Mouse (Mus musculus): ENCODE measurements around the gene Nhsl2.
A peak's percentile ranks its signal among the peaks of the same experiment; 100 is the strongest.
"Not testable (repeated sequence)": the region's sequence is repeated elsewhere in the genome, so short reads cannot be mapped to it uniquely, and the experiment has no call there.

Gene Nhsl2

GRCm38 (mm10) chrX:101849281-101849821 is at the start of gene Nhsl2:
Nhsl2 (plus strand) TSS chrX:101849385.
- peak; percentile 24 for DNase-seq (ENCODE audit: low spot score)

- DNase-seq (ENCODE audit: low spot score), result no peak
Measured at GRCm38 (mm10) chrX:101805512-101805911, 43.7 kb upstream of the Nhsl2 start.

- DNase-seq (ENCODE audit: low spot score), result no peak
Measured at GRCm38 (mm10) chrX:101811750-101812149, 37.4 kb upstream of the Nhsl2 start.

DNA sequence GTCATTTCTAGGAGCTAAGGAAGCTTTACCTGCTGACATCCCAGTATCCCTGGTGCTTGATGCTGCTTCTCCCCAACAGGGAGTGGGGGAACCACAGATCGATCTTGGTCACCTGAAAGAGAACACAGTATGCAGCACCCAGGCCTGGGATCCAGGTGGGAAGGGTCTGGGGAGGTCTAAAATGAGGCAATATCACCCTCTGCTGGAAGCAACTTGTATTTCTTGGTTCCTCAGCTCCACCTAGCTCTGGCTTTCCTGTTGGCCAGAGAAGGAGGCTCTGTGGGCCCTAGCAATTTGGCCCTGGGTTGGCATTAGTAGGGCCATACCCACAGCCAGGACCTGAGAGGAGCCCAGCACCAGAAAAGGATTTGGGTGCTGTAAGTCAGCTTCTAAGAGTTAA is 30.0 kb upstream of the Nhsl2 start:
- peak; percentile 5 for DNase-seq (ENCODE audit: low spot score)

DNA sequence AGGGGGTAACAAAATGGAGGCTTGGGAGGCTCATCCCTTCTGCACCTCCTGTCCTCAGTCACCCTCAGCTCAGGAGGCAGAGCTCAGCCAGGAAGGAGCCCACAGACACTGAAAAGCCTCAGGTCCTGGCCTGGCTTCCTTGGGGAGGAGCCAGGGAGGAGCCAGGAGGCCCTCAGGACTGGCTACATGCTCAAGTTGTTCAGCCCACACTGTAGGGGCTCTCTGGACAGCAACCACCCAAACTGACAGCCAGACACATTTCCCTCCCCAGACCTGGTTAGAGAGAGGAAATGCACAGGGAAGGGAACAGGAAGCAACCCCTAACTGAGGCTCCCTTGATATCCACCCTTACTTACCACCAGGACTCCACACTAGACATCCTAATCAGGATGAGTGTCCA is 29.2 kb upstream of the Nhsl2 start:
- DNase-seq (ENCODE audit: low spot score), result not testable (repeated sequence)

- DNase-seq (ENCODE audit: low spot score), result no peak
Measured at GRCm38 (mm10) chrX:101847191-101847795, 1.9 kb upstream of the Nhsl2 start.

DNA sequence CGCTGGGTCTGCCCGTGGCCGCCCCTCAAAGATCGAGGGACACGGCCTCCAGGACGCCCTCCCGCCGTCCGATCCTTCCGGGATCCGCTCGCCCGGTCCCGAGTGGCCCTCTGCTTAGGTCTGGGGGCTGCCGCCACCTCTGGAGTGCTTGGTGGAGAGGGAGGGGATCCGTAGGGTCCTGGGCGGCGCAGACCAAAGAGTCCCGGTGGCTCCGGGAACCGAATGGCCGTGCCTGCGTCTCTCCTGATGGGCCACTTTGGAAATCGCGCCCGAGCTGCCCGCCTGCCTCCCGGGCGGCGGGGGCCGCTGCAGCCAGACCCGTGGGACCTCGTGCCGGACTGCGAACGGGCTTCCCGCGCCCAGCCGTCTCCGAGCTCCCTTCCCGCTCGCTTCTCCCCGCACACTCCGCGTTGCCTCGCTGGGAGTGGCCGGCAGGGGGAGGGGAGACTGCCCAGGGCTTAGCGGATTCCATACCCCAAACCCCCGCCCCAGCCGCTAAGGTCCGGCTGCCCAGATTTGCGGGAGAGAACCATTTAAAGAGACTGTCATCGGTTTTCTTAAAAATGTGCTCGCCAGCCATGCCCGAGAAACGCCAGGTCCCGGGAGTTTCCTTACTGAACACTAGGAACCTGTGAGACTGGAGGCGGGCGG is 841 bp downstream of the Nhsl2 start:
- DNase-seq (ENCODE audit: low spot score), result peak; percentile 11

DNA sequence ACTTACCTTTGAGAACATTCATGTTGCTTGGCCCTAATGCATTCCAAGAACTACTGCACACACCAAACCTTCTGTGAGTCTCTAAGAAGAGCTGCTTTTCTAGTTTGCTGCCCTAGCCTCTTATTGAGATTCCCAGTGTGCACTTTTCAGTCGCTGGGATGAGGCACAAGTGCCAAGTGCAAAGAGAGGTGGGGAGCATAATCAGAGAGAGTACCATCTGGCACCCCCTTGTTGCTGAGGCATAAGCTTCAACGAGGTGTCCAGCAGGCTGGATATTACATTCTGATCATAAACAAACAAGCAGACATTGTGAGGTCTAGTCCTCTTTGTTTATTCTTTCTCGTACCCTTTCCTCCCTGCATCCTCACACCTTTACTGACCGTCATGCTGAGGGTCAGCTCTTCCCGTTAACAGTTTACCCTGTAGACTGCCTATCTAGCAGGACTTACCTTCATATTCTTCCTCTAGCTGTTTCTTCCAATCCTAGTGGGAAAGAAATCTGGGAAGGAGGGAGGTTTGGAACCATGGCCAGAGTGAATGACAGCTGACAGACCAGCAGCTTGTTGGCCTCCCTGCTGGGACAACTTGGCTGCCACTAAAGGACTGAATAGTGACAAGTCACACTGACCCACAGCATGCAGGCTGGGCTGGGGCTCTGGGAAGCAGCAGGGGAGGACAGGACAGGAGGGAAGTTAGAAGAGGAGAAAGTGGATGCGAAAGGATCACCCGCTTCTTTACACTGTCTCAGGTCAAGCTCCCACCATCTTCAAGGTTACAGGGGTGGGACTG is 2.6 kb downstream of the Nhsl2 start:
- DNase-seq (ENCODE audit: low spot score), result no peak

DNA sequence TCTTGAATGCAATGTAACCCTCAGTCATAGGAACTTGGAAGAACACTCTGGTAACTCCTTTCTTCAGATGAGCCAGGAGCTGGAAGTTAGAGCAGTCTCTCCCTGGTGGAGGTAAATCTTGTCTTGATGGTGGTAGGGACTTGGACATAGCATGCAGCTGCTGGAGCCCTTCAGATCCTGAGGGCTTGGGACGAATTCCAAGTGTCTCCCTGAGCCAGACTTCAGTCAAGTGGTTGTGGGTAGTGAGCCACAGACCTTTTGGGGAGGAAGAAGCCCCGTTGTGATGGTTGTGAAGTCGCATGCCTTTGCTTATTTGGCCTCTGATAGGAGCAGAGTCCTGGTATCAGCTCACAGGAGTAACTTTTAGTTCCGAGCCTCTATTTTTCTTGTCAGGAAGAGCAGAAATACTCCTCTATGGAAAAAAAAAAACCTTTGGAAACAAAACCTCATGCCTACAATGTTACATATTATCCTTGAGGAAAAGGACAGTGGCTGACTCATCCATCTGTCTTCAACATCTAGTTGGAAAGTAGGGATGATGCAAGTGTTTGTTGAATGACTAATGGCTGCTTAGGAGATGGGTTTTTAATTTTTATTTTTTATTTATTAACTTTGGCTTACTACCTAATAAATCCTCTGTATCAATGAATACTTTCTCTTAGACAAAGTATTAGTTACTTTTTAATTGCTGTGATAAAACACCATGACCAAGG is 14.6 kb downstream of the Nhsl2 start:
- no peak for DNase-seq (ENCODE audit: low spot score)

GRCm38 (mm10) chrX:101864788-101865187 is 15.6 kb downstream of the Nhsl2 start:
- DNase-seq (ENCODE audit: low spot score), result no peak

- no peak for DNase-seq (ENCODE audit: low spot score)
Measured at GRCm38 (mm10) chrX:101874147-101874546, 25.0 kb downstream of the Nhsl2 start.

GRCm38 (mm10) chrX:101874901-101875300 is 25.7 kb downstream of the Nhsl2 start:
- DNase-seq (ENCODE audit: low spot score), result no peak

DNA sequence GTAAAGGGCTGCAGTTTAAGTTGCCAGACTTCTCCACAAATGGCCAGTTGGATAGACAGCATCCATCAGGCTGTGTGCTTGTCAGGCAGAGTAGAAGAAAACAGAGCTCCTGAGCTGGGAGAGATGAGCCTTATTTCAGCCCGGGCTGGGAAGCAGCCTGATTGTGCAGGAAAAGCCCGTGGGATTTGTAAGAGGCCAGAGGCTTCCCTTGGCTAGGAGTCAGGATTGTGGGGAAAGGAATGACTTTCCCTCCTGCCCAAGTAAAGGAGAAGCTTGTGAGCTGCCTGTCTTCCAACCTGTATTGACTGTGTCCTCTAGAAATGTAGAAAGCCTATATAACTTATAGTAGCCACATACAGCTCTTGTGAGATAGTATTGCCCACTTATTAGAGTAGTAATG is 27.0 kb downstream of the Nhsl2 start:
- no peak for DNase-seq (ENCODE audit: low spot score)

- no peak for DNase-seq (ENCODE audit: low spot score)
Measured at GRCm38 (mm10) chrX:101877840-101878239, 28.7 kb downstream of the Nhsl2 start.

DNA sequence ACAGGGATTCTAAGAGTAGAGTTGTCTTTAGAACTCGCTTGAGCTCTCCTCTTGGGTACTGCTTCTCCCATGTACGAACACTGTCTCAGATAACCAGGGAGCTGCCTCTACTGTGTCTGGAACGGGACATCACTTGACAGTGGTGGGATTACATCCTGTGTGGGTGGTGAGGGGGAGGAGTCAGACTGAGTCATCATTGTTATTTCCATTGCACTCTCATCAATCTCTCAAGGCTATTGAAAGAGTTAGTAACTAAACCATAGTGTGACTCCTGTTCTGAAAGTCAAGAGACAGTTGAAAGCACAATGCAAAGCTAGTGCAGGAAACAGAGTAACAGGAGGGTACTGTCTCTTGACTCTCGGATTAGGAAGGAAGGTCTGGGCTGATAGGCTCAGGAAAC is 29.4 kb downstream of the Nhsl2 start:
- DNase-seq (ENCODE audit: low spot score), result no peak

DNA sequence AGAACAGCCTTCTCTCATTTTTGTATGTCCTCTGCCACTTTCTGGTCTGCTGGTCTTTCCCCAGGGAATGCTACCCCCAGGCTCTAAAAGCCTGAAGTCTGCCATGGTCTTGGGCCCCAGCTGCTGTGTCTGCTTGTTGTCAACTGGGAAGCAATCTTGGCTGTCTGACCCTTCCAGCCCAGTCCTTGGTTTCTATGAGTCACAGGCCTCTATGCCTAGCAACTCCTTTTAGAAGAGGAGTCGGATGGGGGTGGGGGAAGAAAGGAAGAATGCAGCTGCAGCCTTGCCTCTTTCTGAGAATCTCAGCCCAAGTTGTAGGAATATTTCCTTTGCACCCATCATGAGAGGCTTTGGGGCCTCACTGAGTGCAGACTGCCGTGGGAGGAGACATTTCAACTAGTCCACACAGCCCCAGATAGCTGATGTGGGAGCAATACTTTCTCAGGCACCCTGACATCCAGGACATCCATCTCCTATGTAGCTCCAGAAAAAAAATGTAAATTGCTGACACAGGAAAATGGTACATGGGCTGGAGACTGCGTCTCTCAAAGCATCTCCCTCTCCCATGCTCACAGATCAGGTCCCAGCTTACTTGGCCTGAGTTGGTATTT is 33.1 kb downstream of the Nhsl2 start:
- DNase-seq (ENCODE audit: low spot score), result no peak

DNA sequence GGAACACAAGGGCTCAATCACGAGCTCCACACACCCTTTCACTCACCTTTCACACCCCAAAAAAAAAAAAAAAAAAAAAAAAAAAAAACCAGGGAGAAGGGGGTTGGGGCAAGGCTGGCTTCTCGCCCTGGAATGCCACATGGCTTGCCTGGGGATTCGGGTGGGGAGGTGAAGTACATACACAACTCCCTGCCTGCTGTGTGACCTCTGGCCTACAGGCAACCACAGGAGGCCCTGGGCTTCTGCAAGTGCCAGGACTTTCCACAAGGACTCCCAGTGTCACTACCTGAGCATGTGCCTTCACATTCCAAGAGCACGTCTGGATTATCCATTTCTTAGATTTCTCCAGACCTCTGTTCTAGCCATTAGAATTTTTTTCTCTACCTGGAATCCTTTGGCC is 40.2 kb downstream of the Nhsl2 start:
- no peak for DNase-seq (ENCODE audit: low spot score)

DNA sequence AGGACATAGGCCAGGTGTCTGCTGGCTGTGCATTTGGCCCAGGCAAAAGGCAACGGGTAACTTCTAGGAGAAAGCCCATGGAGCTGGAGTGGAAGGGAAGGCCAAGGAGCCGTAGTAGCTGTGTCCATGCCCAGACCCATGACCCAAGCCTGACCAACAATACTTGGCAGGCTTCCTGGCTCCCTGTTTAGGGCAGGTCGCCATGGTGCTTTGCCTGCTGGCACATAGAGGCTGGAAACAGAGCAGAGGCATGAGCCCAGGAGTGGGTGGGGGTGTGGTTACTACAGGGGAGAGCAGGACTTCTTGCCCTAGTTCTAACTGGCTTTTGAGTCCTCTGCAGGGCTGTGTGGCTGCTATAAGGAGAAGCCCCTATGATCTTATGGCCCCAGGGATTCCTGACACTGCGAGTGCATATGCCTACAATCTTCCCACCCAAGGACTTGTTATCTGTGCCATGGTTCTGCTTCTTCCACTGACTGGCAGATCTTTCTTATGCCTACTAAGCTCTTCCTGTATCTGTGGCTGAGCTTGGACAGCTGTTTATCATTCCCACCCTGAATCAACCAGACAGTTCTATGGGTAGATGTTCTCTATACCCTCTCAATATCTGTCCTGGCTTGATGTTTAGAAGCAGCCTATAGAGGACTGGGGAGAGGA is 40.8 kb downstream of the Nhsl2 start:
- DNase-seq (ENCODE audit: low spot score), result peak; percentile 42

DNA sequence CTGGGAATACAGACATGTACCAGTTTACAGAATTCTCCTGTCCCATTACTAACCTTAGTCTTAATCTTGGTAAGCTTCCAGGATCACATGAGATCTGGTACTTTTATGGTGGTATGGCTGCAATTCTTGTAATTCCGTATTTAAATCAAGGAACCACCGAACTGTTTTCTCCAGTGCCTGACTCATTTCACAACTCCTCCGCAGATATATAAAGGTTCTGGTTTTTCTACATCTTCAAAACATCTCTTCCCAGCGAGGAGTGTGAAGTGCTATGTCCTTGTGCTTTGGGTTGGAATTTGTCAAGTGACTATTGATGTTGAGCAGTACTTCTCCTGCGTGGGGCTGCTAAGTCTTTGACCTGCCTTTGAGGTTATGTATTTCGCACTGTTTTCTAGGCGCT is 44.6 kb downstream of the Nhsl2 start:
- DNase-seq (ENCODE audit: low spot score), result no peak

GRCm38 (mm10) chrX:101898341-101898740 is 49.2 kb downstream of the Nhsl2 start:
- no peak for DNase-seq (ENCODE audit: low spot score)

- DNase-seq (ENCODE audit: low spot score), result no peak
Measured at GRCm38 (mm10) chrX:101901806-101902490, 52.8 kb downstream of the Nhsl2 start.

All from ovary, postnatal 14 days (tissue).